Mouse (Mus musculus): ENCODE measurements around the gene Mrpl42.

Gene Mrpl42

GRCm38 (mm10) chr10:95501463-95502081 lies at the start of gene Mrpl42:
Gene Mrpl42, minus strand, starts transcription at chr10:95501940.
- WGBS: under 1% methylated on average over 35 of the region's 35 CpGs

- WGBS: 30% methylated on average over 1 of the region's 1 CpGs
Observed at GRCm38 (mm10) chr10:95550506-95550905, 48.8 kb upstream of the Mrpl42 start.

DNA sequence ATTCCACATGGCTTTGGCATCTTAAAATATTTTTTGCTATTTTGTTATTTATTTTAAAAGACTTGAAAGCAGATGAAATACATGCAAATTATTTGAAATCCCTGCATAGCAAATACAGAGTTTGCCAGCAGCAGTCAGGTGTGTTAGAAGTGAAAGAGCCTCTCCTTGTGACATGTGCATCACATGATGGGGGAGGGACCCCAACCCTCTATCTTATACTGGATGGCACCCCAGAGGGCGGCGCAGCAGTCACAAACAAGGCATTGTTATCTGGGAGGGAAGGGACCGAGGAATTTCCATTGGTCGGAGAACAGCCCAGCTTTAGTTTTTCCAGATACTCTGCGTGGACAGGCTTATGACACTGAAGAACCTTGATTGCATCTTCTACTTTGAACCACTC lies 47.3 kb upstream of the Mrpl42 start:
- 61% methylated on average over 5 of the region's 5 CpGs for WGBS

DNA sequence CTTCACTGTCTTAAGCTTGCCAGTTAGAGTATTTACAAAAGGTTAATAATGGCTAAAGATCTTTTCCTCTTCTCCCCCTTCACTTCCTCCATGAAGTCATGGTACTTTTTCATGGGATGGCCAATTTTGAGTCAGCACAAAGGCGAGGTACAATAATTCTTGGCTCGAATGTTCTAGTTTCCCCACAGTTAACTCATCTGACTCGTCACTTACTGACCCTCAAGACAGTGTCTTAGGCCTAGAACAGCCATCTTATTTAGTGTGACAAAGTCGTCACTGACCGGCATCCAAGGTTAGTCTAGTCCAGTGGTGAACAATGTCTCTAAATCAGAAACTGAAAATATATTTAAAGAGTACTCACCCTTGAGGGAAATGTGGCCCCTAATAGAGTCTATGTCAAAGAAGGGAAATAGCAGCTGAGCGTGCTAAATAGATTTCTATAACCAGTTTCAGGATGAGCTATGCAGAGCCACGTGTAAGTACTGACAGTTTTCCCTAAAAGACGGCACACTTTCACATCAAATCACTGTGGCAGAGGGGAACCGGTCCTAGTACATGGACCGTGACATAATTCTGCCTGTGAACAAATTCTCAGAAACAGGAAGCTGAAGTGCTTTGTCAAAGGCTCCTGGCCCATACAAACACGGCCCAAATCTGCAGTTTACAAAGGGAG lies 46.5 kb upstream of the Mrpl42 start:
- 66% methylated on average over 11 of the region's 11 CpGs for WGBS

GRCm38 (mm10) chr10:95546178-95546577 lies 44.4 kb upstream of the Mrpl42 start:
- 87% methylated on average over 2 of the region's 2 CpGs for WGBS

DNA sequence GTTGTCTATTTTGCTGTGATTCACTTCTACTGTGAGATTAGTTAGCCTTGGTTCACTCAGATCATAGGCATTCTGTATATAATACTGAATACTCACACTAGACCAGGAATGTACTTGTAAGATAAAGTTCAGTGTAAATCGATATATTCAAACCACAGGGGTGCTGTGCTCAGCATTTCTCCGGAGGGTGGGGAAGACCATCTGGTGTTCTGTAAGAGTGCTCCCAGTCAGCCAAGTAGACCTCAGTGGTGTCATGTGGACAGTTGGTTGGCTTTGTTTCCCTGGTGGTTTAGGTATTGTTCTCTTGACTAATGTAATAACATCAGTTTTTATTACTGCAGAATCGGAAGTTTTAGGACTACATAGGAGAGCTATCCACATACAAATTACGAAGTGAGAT lies 43.3 kb upstream of the Mrpl42 start:
- 40% methylated on average over 4 of the region's 4 CpGs for WGBS

- 29% methylated on average over 2 of the region's 2 CpGs for WGBS
Observed at GRCm38 (mm10) chr10:95544651-95545050, 42.9 kb upstream of the Mrpl42 start.

GRCm38 (mm10) chr10:95543377-95543776 lies 41.6 kb upstream of the Mrpl42 start:
- WGBS: 72% methylated on average over 2 of the region's 2 CpGs

DNA sequence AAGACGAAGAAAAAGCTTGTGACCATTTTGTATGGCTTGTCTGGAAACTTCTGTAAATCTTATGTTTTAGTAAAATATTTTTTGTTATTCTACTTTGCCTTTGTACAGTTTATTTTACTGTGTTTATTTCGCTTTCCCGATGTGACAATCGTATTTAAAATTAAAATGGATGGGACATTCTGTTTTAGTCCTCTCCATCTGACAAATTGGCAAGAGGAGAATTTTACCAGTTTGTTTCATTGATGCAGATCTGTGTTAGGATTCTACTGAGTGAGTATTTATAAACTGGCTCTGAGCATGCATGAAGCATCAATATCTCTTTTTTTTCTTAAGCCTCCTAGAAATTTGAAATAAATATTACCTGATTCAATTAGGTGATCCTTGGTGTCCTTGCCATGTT lies 41.2 kb upstream of the Mrpl42 start:
- 55% methylated on average over 4 of the region's 4 CpGs for WGBS

DNA sequence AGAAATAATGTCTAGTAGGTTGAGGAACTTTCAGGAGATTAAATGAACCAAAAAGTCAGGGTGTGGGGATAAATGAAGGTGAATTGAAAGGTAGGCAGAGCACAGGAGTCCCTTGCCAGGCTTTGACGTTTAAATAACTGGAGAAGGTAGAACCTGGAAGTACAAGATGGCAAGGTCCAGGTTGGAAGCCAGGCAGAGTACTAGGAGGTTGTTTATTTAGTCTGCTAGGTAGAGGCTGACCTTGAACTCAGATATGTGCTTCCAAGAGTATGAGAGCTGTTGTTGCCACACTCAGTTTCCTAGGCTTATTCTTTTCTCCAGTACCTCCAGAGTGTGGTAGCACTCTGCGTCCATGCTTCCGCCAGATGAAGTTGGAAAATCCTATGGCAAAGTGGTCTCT lies 38.1 kb upstream of the Mrpl42 start:
- 90% methylated on average over 3 of the region's 3 CpGs for WGBS

- WGBS: 56% methylated on average over 3 of the region's 3 CpGs
Observed at GRCm38 (mm10) chr10:95539260-95539659, 37.5 kb upstream of the Mrpl42 start.

DNA sequence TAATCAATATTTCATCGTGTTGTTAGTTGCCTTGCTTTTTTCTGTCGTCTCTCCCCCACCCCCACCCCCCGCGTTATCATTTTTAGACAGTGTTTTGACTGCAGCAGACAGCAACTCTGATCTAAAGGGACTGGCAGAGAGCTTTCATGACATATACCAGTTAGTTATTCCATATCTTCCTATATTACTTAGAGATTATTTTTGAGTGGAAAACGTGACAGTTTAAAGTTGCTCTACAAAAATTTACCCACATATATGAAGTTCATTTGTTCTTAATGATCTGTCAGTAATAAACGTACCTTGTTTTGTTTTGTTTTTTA lies 34.4 kb upstream of the Mrpl42 start:
- 80% methylated on average over 6 of the region's 6 CpGs for WGBS

DNA sequence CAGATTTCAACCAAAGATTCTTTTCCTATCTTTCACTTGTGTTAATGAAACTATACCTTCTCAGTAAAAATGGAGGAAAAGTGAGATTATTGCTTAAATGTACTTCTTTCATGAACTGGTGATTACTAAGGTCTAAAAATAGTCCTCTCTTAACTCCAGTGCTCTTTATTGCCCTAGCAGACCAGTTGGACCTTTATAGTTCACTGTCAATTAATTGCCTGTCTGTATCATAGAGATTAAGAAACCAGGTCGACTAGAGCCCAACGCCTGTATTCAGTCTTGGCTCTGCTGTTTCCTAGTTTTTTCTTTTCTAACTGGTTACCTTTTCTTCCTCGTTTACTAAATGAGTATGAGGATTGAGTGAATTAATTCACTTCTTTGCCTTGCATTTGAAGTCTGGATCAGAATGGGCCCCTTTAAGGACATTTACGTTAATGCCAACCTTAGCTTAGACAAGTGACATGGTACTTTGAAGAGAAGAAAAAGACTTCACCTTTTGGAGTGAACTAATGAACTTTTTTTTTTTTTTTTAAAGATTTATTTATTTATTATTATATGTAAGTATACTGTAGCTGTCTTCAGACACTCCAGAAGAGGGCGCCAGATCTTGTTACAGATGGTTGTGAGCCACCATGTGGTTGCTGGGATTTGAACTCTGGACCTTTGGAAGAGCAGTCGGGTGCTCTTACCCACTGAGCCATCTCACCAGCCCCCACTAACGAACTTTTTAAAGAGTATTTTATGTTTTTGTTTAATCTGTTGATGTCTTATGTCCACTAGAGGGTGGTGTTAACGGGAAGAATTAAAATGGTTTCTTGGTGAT lies 33.9 kb upstream of the Mrpl42 start:
- WGBS: 81% methylated on average over 8 of the region's 8 CpGs

DNA sequence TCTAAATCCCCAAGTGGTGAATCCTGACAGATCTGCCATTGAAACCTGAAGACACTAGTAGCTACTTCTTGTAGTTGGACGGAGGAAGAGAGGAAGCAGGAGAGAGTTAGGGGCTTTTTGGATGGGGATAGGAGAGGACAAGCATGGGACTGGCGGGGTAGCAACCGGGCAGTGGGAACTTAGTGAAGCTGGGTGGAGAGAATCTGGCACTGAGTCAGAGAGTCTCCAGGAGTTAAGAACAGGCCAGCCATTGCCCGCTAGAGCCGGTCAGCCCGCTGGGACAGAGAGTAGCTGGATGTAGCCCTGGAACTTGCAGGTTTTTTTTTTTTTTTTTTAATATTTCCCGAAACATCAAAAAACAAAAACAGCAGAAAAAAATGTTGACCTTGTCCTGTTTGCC lies 31.6 kb upstream of the Mrpl42 start:
- whole genome bisulfite sequencing: 77% methylated on average over 7 of the region's 7 CpGs

DNA sequence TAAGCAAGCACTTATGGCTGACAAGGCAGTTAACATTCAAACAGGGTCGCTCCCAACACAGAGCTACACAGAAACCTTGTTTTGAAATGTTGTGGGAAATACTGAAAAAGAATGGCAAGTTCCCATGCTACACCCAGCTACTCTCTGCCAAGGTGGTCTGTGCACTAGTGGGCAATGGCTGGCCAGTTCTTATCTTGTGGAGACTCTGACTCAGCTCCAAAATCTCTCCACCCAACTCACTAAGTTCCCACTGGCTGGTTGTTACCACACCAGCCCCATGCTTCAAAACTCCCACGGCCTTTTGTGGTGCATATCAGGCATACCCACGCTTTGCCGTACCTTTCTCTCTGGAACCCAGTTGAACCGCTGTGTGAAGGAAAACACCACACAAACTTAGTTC lies 31.2 kb upstream of the Mrpl42 start:
- WGBS: 85% methylated on average over 5 of the region's 5 CpGs

- 55% methylated on average over 2 of the region's 2 CpGs for WGBS
Observed at GRCm38 (mm10) chr10:95530551-95531121, 28.9 kb upstream of the Mrpl42 start.

GRCm38 (mm10) chr10:95526495-95527122 lies 24.9 kb upstream of the Mrpl42 start:
- 69% methylated on average over 5 of the region's 5 CpGs for WGBS

DNA sequence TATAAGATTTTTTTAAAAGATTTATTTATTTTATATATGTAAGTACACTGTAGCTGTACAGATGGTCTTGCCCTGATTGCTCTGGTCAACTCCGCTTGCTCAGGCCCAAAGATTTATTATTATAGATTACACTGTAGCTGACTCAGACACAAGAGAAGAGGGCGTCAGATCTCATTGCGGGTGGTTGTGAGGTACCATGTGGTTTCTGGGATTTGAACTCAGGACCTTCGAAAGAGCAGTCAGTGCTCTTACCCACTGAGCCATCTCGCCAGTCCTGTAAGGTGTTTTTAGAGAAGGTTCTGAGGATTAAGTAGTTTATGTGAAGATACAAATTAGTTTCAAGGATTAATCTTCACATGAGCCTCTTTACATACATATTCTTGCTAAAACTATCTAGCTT lies 24.1 kb upstream of the Mrpl42 start:
- WGBS: 96% methylated on average over 5 of the region's 5 CpGs

DNA sequence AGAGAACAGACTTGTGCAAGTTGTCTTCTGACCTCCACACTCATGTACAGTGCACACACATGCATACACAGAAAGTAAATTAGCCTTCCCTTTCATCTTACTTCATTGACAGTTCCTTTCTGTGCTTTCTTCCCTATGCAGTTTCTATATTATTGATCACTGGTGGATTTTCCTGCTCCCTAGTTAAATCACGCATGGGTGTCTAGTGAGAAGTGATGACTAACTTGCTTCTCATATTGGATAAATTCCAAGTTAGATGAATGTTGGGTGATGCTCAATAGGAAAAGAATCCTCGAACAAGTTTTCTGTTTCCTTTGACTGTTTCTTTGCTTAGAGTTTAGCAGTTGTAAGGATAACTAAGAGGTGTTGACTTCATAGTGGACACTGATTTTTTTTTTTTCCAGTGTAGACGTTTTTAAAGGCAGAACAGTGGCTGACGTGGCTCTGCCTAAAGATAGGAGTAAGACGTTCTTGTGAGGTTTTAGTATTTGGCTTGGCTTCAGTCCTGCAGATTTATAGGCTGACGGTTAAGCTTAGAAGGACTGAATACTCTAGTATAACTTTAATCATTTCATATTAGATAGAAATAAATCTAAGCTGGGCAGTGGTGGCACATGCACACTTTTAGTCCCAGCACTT lies 23.4 kb upstream of the Mrpl42 start:
- WGBS: 31% methylated on average over 6 of the region's 6 CpGs

- WGBS: 88% methylated on average over 6 of the region's 6 CpGs
Observed at GRCm38 (mm10) chr10:95517656-95518055, 15.9 kb upstream of the Mrpl42 start.

- under 1% methylated on average over 76 of the region's 80 CpGs for WGBS
Observed at GRCm38 (mm10) chr10:95515293-95515931, 13.7 kb upstream of the Mrpl42 start.

Measured in cerebral cortex, adult 2 months (tissue).